Mouse (Mus musculus) heart, adult 8-10 months (tissue): ENCODE measurements around the gene Pglyrp1. TPM values are rescaled to one million over a fixed set of nuclear protein-coding genes. Genes with fewer than 3 reads are reported as not detected.
A peak's percentile ranks its signal among the peaks of the same experiment; 100 is the strongest.

ENCODE experiments used
- DNase-seq: peaks from one replicate; pipeline ENCODE4 v3.0.0; 2022; ENCODE audit warnings: low spot score
- total RNA-seq, 4 experiments: library from RNA; stranded (reverse); gene quantifications; 2 replicates each; pipeline ENCODE4 v1.2.4; 2022

Gene Pglyrp1
- total RNA-seq, 4 experiments from 2014 or later = 1.1 to 6.7 (median 1.6) TPM

DNA sequence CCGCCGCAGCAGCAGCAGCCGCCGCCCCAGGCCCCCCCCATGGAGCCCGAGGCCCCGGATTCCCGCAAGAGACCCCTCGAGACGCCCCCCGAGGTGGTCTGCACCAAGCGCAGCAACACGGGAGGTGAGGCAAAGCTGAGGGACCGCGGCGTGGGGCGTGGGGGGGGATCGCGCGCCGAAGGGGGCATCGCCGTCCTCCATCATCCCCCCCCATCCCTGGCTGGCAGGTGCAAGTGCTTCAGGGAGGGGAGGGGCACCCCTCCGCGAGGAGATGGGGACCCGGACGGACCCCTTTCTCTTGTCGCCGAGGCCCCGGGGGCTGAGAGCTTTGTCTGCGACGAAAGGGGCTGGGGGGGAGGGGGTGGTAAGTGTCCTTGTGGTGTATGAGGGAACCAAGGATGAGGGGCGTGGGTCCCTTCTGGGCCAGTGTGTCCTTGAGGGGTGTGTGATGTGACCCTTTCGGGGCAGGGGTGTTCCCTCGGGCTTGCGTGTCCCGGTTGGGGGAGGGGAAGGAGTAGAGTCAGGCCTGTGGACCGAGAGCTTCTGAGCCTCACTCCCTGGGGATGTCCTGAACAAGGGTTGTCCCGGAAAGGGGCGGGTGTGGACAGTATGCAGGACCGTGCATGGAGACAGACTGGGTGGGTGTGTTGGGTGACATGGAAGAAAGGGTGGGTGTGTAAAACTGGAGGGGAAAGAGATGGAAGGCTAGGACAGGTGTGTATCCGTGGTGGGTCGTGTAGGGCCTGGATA, 55.1 kb downstream of the Pglyrp1 start:
- peak; percentile 80 for DNase-seq

DNA sequence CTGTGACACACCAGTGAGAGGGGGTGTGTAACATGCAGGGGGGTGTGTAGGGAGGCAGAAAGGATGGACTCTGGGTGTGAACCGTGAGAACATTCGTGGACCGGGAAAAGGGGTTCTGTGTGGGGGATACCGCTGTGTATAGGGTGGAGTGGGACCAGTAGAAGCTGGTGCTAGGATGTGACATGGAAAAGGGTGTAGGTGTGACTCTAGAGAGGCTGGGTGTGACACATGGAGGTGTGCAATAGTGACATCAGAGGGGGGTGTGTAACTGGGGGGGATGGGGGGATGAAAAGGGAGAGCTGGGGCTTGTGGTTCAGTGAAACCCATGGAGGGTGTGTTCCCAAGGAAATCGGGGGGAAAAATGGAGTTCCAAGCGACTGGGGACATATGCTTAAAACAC, 55.8 kb downstream of the Pglyrp1 start:
- DNase-seq = no peak

DNA sequence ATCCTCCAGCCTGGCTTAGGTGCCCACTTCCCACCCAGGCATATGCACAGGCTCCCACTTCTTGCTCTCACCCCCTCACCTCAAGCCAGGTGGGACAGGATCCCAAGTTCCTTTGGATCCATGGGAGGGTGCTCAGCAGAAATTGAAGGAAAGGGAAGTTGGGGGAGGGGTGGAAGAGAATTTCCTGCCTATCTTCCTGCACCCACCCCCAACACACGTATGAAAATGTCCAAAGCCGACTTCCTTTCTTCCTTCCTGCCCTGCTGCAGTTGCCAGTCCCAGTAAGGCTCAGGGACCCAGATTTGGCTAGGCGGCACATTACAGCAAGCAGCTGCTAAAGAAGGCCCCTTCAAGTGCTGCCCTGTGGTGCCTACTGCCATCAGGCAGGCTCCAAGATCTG, 56.6 kb downstream of the Pglyrp1 start:
- DNase-seq = peak; percentile 77

Other genes starting within 250 kb of the Pglyrp1 start
- gene Psg21, start 214.6 kb upstream of the Pglyrp1 start, total RNA-seq = not detected
- gene Psg20, start 185.1 kb upstream of the Pglyrp1 start, total RNA-seq = not detected
- gene Psg22, start 153.2 kb upstream of the Pglyrp1 start, total RNA-seq = not detected
- gene Psg19, start 72.8 kb upstream of the Pglyrp1 start, total RNA-seq = not detected
- gene Psg17, start 49.7 kb upstream of the Pglyrp1 start, total RNA-seq = not detected
- gene Mill2, start 31.4 kb upstream of the Pglyrp1 start, total RNA-seq = 1 to 10 TPM; 5.7 to 7.5 (median 7.0) TPM
- gene Ccdc61, start 39.1 kb downstream of the Pglyrp1 start, total RNA-seq = 10 to 100 TPM in 1 of 4 experiments, 1 to 10 TPM in 3; 7.4 to 10.7 (median 8.9) TPM
- gene Nova2, start 54.6 kb downstream of the Pglyrp1 start, total RNA-seq = 1 to 10 TPM; 3.2 to 5.5 (median 5.1) TPM
- not detected for gene Nanos2, start 116.1 kb downstream of the Pglyrp1 start, total RNA-seq
- 1 to 10 TPM; 3.6 to 4.3 (median 4.3) TPM for gene Mypop, start 119.9 kb downstream of the Pglyrp1 start, total RNA-seq
- 10 to 100 TPM; 20.6 to 24.3 (median 22.9) TPM for gene Irf2bp1, start 132.7 kb downstream of the Pglyrp1 start, total RNA-seq
- gene Foxa3, start 152.2 kb downstream of the Pglyrp1 start, total RNA-seq = not detected
- gene Sympk, start 153.0 kb downstream of the Pglyrp1 start, total RNA-seq = 10 to 100 TPM; 79.6 to 99.9 (median 98.8) TPM
- not detected for gene Rsph6a, start 183.4 kb downstream of the Pglyrp1 start, total RNA-seq
- 10 to 100 TPM; 49.9 to 57.5 (median 54.0) TPM for gene Dmwd, start 204.9 kb downstream of the Pglyrp1 start, total RNA-seq
- 100 to 1,000 TPM; 532 to 655 (median 581) TPM for gene Dmpk, start 212.5 kb downstream of the Pglyrp1 start, total RNA-seq
- 1 to 10 TPM; 5.8 to 9.9 (median 7.8) TPM for gene Six5, start 223.3 kb downstream of the Pglyrp1 start, total RNA-seq
- gene Gm4969, start 247.0 kb downstream of the Pglyrp1 start, total RNA-seq = not detected
- gene Fbxo46, start 248.5 kb downstream of the Pglyrp1 start, total RNA-seq = 1 to 10 TPM; 4.2 to 6.0 (median 5.3) TPM